Mouse (Mus musculus) limb, embryonic 11.5 days (tissue): Measurements from ENCODE around the gene Ndufs3. TPM values are rescaled to one million over a fixed set of nuclear protein-coding genes. Genes with fewer than 3 reads are reported as not detected.

Experiments
- polyA plus RNA-seq: library from polyadenylated mRNA; unstranded; fragments of >200 nt; fragmentation: Nextera tagmentation; extraction: Ambion mirVana; gene quantifications from 2 replicates; pipeline ENCODE4 v1.2.1, GENCODE M21; 2014

Gene Ndufs3
- polyA plus RNA-seq, 1 experiment from 2014 or later = 229 TPM

Other genes starting within 250 kb of the Ndufs3 start
- 66.2 and 74.0 TPM in 2 replicates for gene Nup160, start 227.6 kb downstream of the Ndufs3 start, polyA plus RNA-seq
- 102 and 117 TPM in 2 replicates for gene Fnbp4, start 159.5 kb downstream of the Ndufs3 start, polyA plus RNA-seq
- 0.40 and 0.51 TPM in 2 replicates for gene Agbl2, start 122.1 kb downstream of the Ndufs3 start, polyA plus RNA-seq
- 220 and 227 TPM in 2 replicates for gene Mtch2, start 57.7 kb downstream of the Ndufs3 start, polyA plus RNA-seq
- gene C1qtnf4, start 19.0 kb downstream of the Ndufs3 start, polyA plus RNA-seq = 9.2 and 10.2 TPM in 2 replicates
- 47.5 and 53.7 TPM in 2 replicates for gene Kbtbd4, start 87 bp downstream of the Ndufs3 start, polyA plus RNA-seq
- gene Celf1, start 35.6 kb upstream of the Ndufs3 start, polyA plus RNA-seq = 75.2 and 91.1 TPM in 2 replicates
- 2.7 and 4.4 TPM in 2 replicates for gene Rapsn, start 130.8 kb upstream of the Ndufs3 start, polyA plus RNA-seq
- 433 and 440 TPM in 2 replicates for gene Psmc3, start 149.2 kb upstream of the Ndufs3 start, polyA plus RNA-seq
- 27.1 and 29.8 TPM in 2 replicates for gene Slc39a13, start 165.6 kb upstream of the Ndufs3 start, polyA plus RNA-seq
- 1.9 and 2.4 TPM in 2 replicates for gene Spi1, start 177.6 kb upstream of the Ndufs3 start, polyA plus RNA-seq
- gene Mybpc3, start 213.3 kb upstream of the Ndufs3 start, polyA plus RNA-seq = 0.11 and 0.29 TPM in 2 replicates